Mouse (Mus musculus) hindbrain, embryonic 16.5 days (tissue): ENCODE data around the gene Myh3. TPM values are rescaled to one million over a fixed set of nuclear protein-coding genes. Genes with fewer than 3 reads are reported as not detected.

ENCODE experiments used
- ATAC-seq: fragments of 200-750 bp; cut with Nextera tagmentation; 2 replicates; pipeline ENCODE4 v1.8.0; 2017; ENCODE audit warnings: moderate TSS enrichment, moderate library complexity
- H3K27ac ChIP-seq: fragments of 300-500 bp; sonication (generic); 2 replicates; pipeline ENCODE4 v1.5.1; 2014; ENCODE audit warnings: low read depth, mild to moderate bottlenecking, control low read depth, low read length, moderate library complexity
- H3K27me3 ChIP-seq: fragments of 300-500 bp; sonication (generic); replicated peaks from 2 replicates; pipeline ENCODE4 v1.6.1; 2014; ENCODE audit warnings: low read length; ENCODE audit not compliant: control insufficient read depth, insufficient read depth
- H3K36me3 ChIP-seq: fragments of 300-500 bp; sonication (generic); 2 replicates; pipeline ENCODE4 v1.6.1; 2014; ENCODE audit warnings: mild to moderate bottlenecking, low read length, moderate library complexity, mixed read lengths; ENCODE audit not compliant: control insufficient read depth, insufficient read depth
- H3K4me1 ChIP-seq: fragments of 300-500 bp; sonication (generic); 2 replicates; pipeline ENCODE4 v1.6.1; 2014; ENCODE audit warnings: low read depth, low read length; ENCODE audit not compliant: control insufficient read depth, insufficient read depth
- H3K4me2 ChIP-seq: fragments of 300-500 bp; sonication (generic); 2 replicates; pipeline ENCODE4 v1.6.1; 2014; ENCODE audit warnings: mild to moderate bottlenecking, low read length, control low read depth, moderate library complexity
- H3K4me3 ChIP-seq: fragments of 300-500 bp; sonication (generic); 2 replicates; pipeline ENCODE4 v1.5.1; 2014; ENCODE audit warnings: mild to moderate bottlenecking, low read length, control low read depth, moderate library complexity
- H3K9ac ChIP-seq: fragments of 300-500 bp; sonication (generic); 2 replicates; pipeline ENCODE4 v1.6.1; 2014; ENCODE audit warnings: low read depth, mild to moderate bottlenecking, control low read depth, low read length, moderate library complexity
- H3K9me3 ChIP-seq: fragments of 300-500 bp; sonication (generic); 2 replicates; pipeline ENCODE4 v1.6.1; 2014; ENCODE audit warnings: mild to moderate bottlenecking, low read length, moderate library complexity; ENCODE audit not compliant: control insufficient read depth
- WGBS: fragments of 180-500 bp; shearing (Covaris S2); extraction: QIAGEN DNeasy Blood & Tissue Kit; methylation state at CpG from one replicate; pipeline ENCODE4 v1.1.7; 2014; 5-methylcytosine and 5-hydroxymethylcytosine counted together
- polyA plus RNA-seq: library from polyadenylated mRNA; unstranded; fragments of >200 nt; fragmentation: Nextera tagmentation; extraction: Ambion mirVana; gene quantifications from 2 replicates; pipeline ENCODE4 v1.2.1, GENCODE M21; 2015

The Myh3 gene
- polyA plus RNA-seq: 0.29 and 11.0 TPM in 2 replicates

- ATAC-seq: no peak
- H3K4me3 ChIP-seq: no peak within 1 kb of the TSS
- H3K36me3 ChIP-seq: no peaks in the 10 kb centered on the region
- no peak within 1 kb of the TSS for H3K9ac ChIP-seq
- H3K4me1 ChIP-seq: no peaks in the 10 kb centered on the region
- no peaks in the 10 kb centered on the region for H3K9me3 ChIP-seq
- no peak within 1 kb of the TSS for H3K4me2 ChIP-seq
- H3K27me3 ChIP-seq: no peaks in the 10 kb centered on the region
- H3K27ac ChIP-seq: no peak within 1 kb of the TSS
- WGBS: 88% methylated on average over 5 of the region's 5 CpGs
Observed at GRCm38 (mm10) chr11:67078000-67078399, at the start of gene Myh3. Gene Myh3 (plus strand): TSS chr11:67078300.

DNA sequence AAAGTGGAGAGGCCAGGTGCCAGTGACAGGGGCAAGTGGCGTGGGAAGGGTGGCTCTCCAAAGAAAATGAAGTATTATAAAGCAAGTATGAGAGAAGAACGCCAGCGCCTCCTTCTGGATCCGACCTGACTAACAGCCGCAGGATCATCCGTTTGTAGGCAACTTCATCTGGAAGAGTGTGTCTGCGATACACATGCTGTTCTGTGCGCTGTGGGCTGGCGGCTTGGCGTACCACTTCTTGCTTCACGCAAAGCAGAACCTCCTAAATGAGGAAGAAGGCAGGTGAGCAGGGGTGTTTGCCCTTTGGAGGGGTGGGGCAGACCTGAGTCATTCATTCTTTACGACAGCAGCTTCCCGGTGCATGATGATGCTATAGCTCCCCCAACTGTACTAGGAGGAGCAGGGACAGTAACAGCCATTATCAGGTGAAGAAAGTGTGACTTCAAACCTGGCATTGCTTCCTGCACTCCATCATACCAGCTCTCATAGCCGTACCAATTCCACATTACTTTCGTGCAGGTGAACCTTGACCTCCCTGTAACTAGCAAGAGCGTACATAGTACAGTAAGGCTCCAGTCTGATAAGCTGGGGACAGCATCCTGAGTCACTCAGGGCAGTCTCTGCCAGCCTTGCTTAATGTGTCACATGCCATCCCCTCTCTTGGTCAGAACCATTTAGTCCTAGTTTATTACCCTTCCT, 47.0 kb upstream of the Myh3 start:
- H3K27ac ChIP-seq: no peak overlapping the region
- no peaks in the 10 kb centered on the region for H3K9me3 ChIP-seq
- ATAC-seq: no peak
- no peak overlapping the region for H3K4me2 ChIP-seq
- H3K4me3 ChIP-seq: no peak overlapping the region
- H3K4me1 ChIP-seq: no peaks in the 10 kb centered on the region
- no peaks in the 10 kb centered on the region for H3K36me3 ChIP-seq
- 59% methylated on average over 16 of the region's 16 CpGs for WGBS
- no peak overlapping the region for H3K9ac ChIP-seq
- no peaks in the 10 kb centered on the region for H3K27me3 ChIP-seq

DNA sequence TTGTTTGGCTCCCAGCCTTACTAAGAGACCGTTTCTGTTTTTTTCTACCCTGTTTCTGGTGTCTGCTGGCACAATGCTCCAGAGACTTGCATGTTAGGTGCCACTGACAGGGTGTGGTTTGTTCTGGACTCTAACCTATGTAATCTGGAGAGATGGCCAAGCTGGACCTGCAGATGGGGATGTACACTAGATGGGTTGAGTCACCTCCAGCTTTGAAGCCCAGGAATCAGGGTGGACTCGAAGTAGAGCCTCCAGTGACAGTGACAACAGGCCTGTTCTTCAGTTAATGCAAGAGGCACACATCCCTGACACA, 46.5 kb upstream of the Myh3 start:
- WGBS: 79% methylated on average over 2 of the region's 2 CpGs
- Histone ChIP-seq H3K4me3 (no peak overlapping the region), H3K9me3 (no peaks in the 10 kb centered on the region), H3K9ac (no peak overlapping the region), H3K36me3 (no peaks in the 10 kb centered on the region), H3K27me3 (no peaks in the 10 kb centered on the region), H3K4me1 (no peaks in the 10 kb centered on the region), H3K4me2 (no peak overlapping the region), H3K27ac (no peak overlapping the region)
- no peak for ATAC-seq

DNA sequence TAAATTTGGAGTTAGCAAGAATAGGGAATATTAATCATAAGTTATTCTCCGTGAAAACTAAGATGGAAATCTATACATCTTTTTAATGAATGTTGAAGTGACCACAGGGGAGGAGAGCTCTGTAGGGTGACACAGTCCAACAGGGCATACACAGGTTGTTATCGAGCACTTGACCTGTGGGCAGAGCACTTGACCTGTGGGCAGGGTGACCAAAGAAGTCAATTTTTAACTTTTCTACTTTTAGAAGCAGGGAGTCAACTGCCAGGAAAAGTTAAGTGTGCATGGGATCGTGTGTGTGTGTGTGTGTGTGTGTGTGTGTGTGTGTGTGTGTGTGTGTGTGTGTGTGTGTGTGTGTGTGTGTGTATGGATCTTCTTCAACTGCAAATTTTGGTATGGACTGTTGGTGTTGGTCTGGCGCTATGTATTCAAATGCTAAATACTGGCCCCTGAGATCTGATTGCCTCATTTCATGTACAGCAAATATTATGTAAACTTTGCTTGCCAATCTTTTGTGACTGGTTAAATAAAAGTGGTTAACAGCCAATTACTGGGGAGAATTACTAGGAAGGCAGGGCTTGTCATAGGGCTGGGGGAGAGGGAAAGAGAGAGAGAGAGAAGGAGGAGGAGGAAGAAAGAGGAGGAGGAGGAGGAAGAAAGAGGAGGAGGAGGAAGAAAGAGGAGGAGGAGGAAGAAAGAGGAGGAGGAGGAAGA, 43.2 kb upstream of the Myh3 start:
- Histone ChIP-seq H3K4me2 (no peak overlapping the region), H3K4me3 (no peak overlapping the region), H3K36me3 (peaks cover 11% of the 10 kb centered on the region), H3K27me3 (no peaks in the 10 kb centered on the region), H3K4me1 (no peaks in the 10 kb centered on the region), H3K9ac (no peak overlapping the region), H3K27ac (no peak overlapping the region), H3K9me3 (no peaks in the 10 kb centered on the region)
- no peak for ATAC-seq
- 91% methylated on average over 4 of the region's 4 CpGs for WGBS

DNA sequence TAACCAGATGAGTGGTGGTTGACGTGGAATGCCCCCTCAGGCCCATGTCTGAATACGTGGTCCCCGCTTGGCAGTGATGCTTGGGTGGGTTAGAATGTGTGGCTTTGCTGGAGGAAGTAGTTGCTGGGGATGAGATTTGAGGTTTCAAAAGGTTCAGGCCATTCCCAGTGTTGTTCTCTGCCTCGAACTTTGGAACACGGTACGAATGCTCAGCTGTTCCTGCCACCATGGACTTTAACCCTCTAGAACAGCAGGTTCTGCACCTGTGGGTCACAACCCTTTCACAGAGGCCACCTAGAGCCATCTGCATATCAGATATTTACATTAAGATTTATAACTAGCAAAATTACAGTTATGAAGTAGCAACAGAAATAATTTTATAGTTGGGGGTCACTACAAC, 41.9 kb upstream of the Myh3 start:
- 92% methylated on average over 6 of the region's 6 CpGs for WGBS
- Histone ChIP-seq H3K27ac (no peak overlapping the region), H3K9me3 (no peaks in the 10 kb centered on the region), H3K27me3 (no peaks in the 10 kb centered on the region), H3K36me3 (peaks cover 22% of the 10 kb centered on the region), H3K4me1 (no peaks in the 10 kb centered on the region), H3K4me3 (no peak overlapping the region), H3K9ac (no peak overlapping the region), H3K4me2 (no peak overlapping the region)
- ATAC-seq: no peak

DNA sequence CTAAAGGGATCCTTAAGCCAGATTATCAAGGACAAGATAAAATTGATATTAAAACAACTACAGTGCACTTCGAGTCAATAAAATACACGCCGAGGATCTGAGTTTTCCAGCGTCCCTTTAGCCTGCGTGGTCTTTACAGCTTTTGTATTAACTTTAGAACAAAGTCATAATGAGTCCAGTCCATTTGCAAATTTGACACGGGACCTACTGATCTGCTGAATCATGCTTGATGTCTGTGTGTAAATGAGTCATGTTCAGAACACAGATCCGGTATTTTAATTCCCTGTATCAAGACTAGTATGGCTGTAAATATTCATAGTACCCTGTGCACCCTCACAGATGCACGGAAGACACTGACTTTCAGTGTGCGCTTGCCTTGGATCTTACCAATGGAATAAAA, 41.2 kb upstream of the Myh3 start:
- no peak for ATAC-seq
- no peak overlapping the region for H3K9ac ChIP-seq
- whole genome bisulfite sequencing: 95% methylated on average over 9 of the region's 9 CpGs
- H3K27ac ChIP-seq: no peak overlapping the region
- no peak overlapping the region for H3K4me2 ChIP-seq
- H3K27me3 ChIP-seq: no peaks in the 10 kb centered on the region
- no peak overlapping the region for H3K4me3 ChIP-seq
- peaks cover 28% of the 10 kb centered on the region for H3K36me3 ChIP-seq
- H3K9me3 ChIP-seq: no peaks in the 10 kb centered on the region
- H3K4me1 ChIP-seq: no peaks in the 10 kb centered on the region

DNA sequence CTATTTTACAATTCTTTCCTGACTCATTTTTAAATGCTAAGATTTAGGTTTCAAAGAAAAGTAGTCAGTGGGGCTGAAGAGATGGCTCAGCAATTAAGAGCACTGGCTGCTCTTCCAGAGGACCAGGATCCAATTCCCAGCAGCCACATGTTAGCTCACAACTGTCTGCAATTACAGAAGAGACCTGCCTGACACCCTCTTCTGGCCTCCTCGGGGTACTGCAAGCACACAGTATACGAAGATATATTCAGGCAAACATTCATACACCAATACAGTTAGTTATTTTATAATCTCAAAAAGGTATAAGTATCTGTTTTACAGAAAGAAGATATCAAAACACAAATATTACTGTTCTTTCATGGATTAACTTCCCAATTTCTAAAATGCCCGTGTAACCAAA, 38.3 kb upstream of the Myh3 start:
- WGBS: 89% methylated on average over 3 of the region's 3 CpGs
- H3K9ac ChIP-seq: no peak overlapping the region
- no peaks in the 10 kb centered on the region for H3K27me3 ChIP-seq
- H3K4me1 ChIP-seq: no peaks in the 10 kb centered on the region
- ATAC-seq: no peak
- no peaks in the 10 kb centered on the region for H3K9me3 ChIP-seq
- H3K4me2 ChIP-seq: no peak overlapping the region
- H3K27ac ChIP-seq: no peak overlapping the region
- peaks cover 28% of the 10 kb centered on the region for H3K36me3 ChIP-seq
- H3K4me3 ChIP-seq: no peak overlapping the region

DNA sequence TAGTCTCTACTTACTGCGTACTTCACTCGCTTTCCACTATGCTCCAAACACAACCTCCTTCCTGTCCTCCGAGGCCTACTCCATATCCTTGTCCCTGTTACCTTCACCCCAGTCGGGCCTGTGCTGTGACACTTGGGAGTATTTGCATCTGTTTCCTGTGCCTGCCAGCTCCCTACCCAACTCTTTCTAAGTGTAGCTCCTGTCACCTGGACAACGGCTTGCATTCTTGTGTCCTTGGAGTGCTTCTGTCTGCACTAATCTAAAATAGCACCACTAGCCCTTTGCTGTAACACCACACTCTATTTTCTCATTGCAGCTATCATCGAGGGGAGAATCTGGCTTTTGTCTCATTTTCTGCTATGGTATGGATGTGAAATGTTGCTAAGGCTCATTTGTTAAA, 37.6 kb upstream of the Myh3 start:
- Histone ChIP-seq H3K9me3 (no peaks in the 10 kb centered on the region), H3K27me3 (no peaks in the 10 kb centered on the region), H3K36me3 (peaks cover 28% of the 10 kb centered on the region), H3K4me3 (no peak overlapping the region), H3K4me2 (no peak overlapping the region), H3K9ac (no peak overlapping the region), H3K4me1 (no peaks in the 10 kb centered on the region), H3K27ac (no peak overlapping the region)
- 98% methylated on average over 6 of the region's 6 CpGs for WGBS
- ATAC-seq: no peak

DNA sequence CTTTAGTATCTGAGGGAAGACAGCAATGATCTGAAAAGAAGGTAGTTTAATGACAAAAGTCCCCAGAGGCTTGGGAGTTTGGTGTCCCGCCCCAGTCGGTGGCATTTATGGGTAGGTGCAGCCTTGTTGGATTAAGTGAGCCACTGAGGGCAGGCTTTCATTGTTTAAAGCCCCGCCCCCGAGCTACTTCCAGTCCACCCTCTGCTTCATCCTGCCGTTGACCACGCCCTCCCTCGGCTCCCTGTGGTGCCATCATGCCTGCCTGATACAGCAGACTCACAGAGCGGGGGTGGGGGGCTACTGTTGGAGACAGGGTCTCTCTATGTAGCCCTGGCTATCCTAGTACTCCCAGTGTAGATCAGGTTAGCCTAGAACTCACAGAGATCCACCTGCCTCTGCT, 35.1 kb upstream of the Myh3 start:
- Histone ChIP-seq H3K36me3 (peaks cover 22% of the 10 kb centered on the region), H3K9ac (no peak overlapping the region), H3K4me3 (no peak overlapping the region), H3K27ac (no peak overlapping the region), H3K4me2 (no peak overlapping the region), H3K4me1 (no peaks in the 10 kb centered on the region), H3K27me3 (no peaks in the 10 kb centered on the region), H3K9me3 (no peaks in the 10 kb centered on the region)
- 50% methylated on average over 8 of the region's 8 CpGs for WGBS
- ATAC-seq: no peak
